Mouse (Mus musculus): Measurements from ENCODE around the gene Lta. TPM values are rescaled to one million over a fixed set of nuclear protein-coding genes. Genes with fewer than 3 reads are reported as not detected.

Gene Lta
- polyA plus RNA-seq, 1 experiment from 2014 or later: 0.14 TPM

- no peaks in the 10 kb centered on the region for H3K27me3 ChIP-seq
- in situ Hi-C loops (cut with MboI; ENCODE audit: low pct_unique_long_range_greater_than_20kb): no loop called here
- ATAC-seq (peak; percentile 27), DNase-seq (ENCODE audit: low read depth, low spot score) (peak; percentile 13)
- TF ChIP-seq CTCF (IDR thresholded peaks at IDR 0.05): peak; percentile 100
- ChIA-PET POLR2A (no interaction called here), CTCF (interaction anchor here (0.7 to 1.1 kb wide), 2 partner anchors 11 to 36 kb away, joined by 3 read pairs; no protein-coding TSS in a partner anchor)
Observed at GRCm38 (mm10) chr17:35195631-35196320, 9.4 kb downstream of the Lta start.

GRCm38 (mm10) chr17:35194844-35195630 lies 10.1 kb downstream of the Lta start:
- in situ Hi-C loops (cut with MboI; ENCODE audit: low pct_unique_long_range_greater_than_20kb): no loop called here
- CTCF ChIA-PET: interaction anchor here (0.7 to 1.1 kb wide), 3 partner anchors 10 to 37 kb away, joined by 3 read pairs; no protein-coding TSS in a partner anchor
- POLR2A ChIA-PET: no interaction called here
- H3K27me3 ChIP-seq: no peaks in the 10 kb centered on the region
- ATAC-seq (no peak), DNase-seq (ENCODE audit: low read depth, low spot score) (no peak)
- TF ChIP-seq CTCF (IDR thresholded peaks at IDR 0.05): no peak

- no peak for TF ChIP-seq CTCF (IDR thresholded peaks at IDR 0.05)
- POLR2A ChIA-PET: no interaction called here
- ATAC-seq (no peak), DNase-seq (ENCODE audit: low read depth, low spot score) (no peak)
- in situ Hi-C loops (cut with MboI; ENCODE audit: low pct_unique_long_range_greater_than_20kb): no loop called here
- CTCF ChIA-PET: interaction anchor here (0.8 to 1.2 kb wide), 3 partner anchors 15 to 28 kb away, joined by 3 read pairs; no protein-coding TSS in a partner anchor
- H3K27me3 ChIP-seq: no peaks in the 10 kb centered on the region
Observed at GRCm38 (mm10) chr17:35193881-35194843, 11.0 kb downstream of the Lta start, which contains the start of gene Ltb. Gene Ltb, plus strand, starts transcription at chr17:35194439.

GRCm38 (mm10) chr17:35192924-35193323 lies 12.2 kb downstream of the Lta start:
- ATAC-seq: no peak
- TF ChIP-seq CTCF (IDR thresholded peaks at IDR 0.05): no peak
- in situ Hi-C loops (cut with MboI; ENCODE audit: low pct_unique_long_range_greater_than_20kb): no loop called here

GRCm38 (mm10) chr17:35191723-35192122 lies 13.4 kb downstream of the Lta start:
- TF ChIP-seq CTCF (IDR thresholded peaks at IDR 0.05): no peak
- ATAC-seq (no peak), DNase-seq (ENCODE audit: low read depth, low spot score) (no peak)
- POLR2A ChIA-PET: interaction anchor here (0.7 kb wide), 1 partner anchor 16 kb away, joined by 4 read pairs; the partner anchor contains the start of gene Aif1
- CTCF ChIA-PET: no interaction called here
- H3K27me3 ChIP-seq: no peaks in the 10 kb centered on the region
- in situ Hi-C loops (cut with MboI; ENCODE audit: low pct_unique_long_range_greater_than_20kb): no loop called here

More at GRCm38 (mm10) chr17:35192924-35193323, 12.2 kb downstream of the Lta start:
- H3K27me3 ChIP-seq: no peaks in the 10 kb centered on the region
- CTCF ChIA-PET: interaction anchor here (0.9 kb wide), 1 partner anchor 14 kb away, joined by 3 read pairs; no protein-coding TSS in a partner anchor
- POLR2A ChIA-PET: no interaction called here
- DNase-seq (ENCODE audit: low read depth, low spot score): no peak

GRCm38 (mm10) chr17:35190096-35190495 lies 15.1 kb downstream of the Lta start:
- ChIA-PET POLR2A (interaction anchor here (0.9 kb wide), 1 partner anchor 339 kb away, joined by 3 read pairs; no protein-coding TSS in a partner anchor), CTCF (interaction anchor here (1.0 to 1.4 kb wide), 3 partner anchors 11 to 15 kb away, joined by 3 read pairs; partner anchors contain the start of gene Tnf)
- DNase-seq (ENCODE audit: low read depth, low spot score) (no peak), ATAC-seq (no peak)
- in situ Hi-C loops (cut with MboI; ENCODE audit: low pct_unique_long_range_greater_than_20kb): no loop called here
- H3K27me3 ChIP-seq: no peaks in the 10 kb centered on the region
- no peak for TF ChIP-seq CTCF (IDR thresholded peaks at IDR 0.05)

GRCm38 (mm10) chr17:35189186-35189585 lies 16.0 kb downstream of the Lta start:
- in situ Hi-C loops (cut with MboI; ENCODE audit: low pct_unique_long_range_greater_than_20kb): no loop called here

GRCm38 (mm10) chr17:35187959-35188610 lies 17.1 kb downstream of the Lta start, which contains the start of gene Lst1:
Gene Lst1, minus strand, starts transcription at chr17:35188439.
- in situ Hi-C loops (cut with MboI; ENCODE audit: low pct_unique_long_range_greater_than_20kb): no loop called here

More at GRCm38 (mm10) chr17:35189186-35189585, 16.0 kb downstream of the Lta start:
- DNase-seq (ENCODE audit: low read depth, low spot score): no peak
- no peak for ATAC-seq
- H3K27me3 ChIP-seq: no peaks in the 10 kb centered on the region
- ChIA-PET CTCF (interaction anchor here (1.0 kb wide), 1 partner anchor 14 kb away, joined by 3 read pairs; no protein-coding TSS in a partner anchor), POLR2A (interaction anchor here (0.9 kb wide), 1 partner anchor 338 kb away, joined by 3 read pairs; no protein-coding TSS in a partner anchor)
- TF ChIP-seq CTCF (IDR thresholded peaks at IDR 0.05): no peak

GRCm38 (mm10) chr17:35187345-35187744 lies 17.8 kb downstream of the Lta start:
- TF ChIP-seq CTCF (IDR thresholded peaks at IDR 0.05): no peak
- no peaks in the 10 kb centered on the region for H3K27me3 ChIP-seq
- in situ Hi-C loops (cut with MboI; ENCODE audit: low pct_unique_long_range_greater_than_20kb): no loop called here
- DNase-seq (ENCODE audit: low read depth, low spot score) (no peak), ATAC-seq (no peak)
- ChIA-PET POLR2A (interaction anchor here (1.0 kb wide), 1 partner anchor 44 kb away, joined by 3 read pairs; no protein-coding TSS in a partner anchor), CTCF (interaction anchor here (1.0 kb wide), 1 partner anchor 41 kb away, joined by 3 read pairs; no protein-coding TSS in a partner anchor)

More at GRCm38 (mm10) chr17:35187959-35188610, 17.1 kb downstream of the Lta start, which contains the start of gene Lst1:
- no peak for TF ChIP-seq CTCF (IDR thresholded peaks at IDR 0.05)
- no peaks in the 10 kb centered on the region for H3K27me3 ChIP-seq
- DNase-seq (ENCODE audit: low read depth, low spot score): no peak
- CTCF ChIA-PET: no interaction called here
- POLR2A ChIA-PET: interaction anchor here (1.0 kb wide), 1 partner anchor 43 kb away, joined by 3 read pairs; no protein-coding TSS in a partner anchor
- ATAC-seq: no peak
